Mouse (Mus musculus) megakaryocyte, embryonic 14.5 days (primary cell): ENCODE data around the gene Sufu.

Experiments used
- FLI1 ChIP-seq: IDR thresholded peaks from 2 replicates; pipeline ENCODE4 v1.6.1; 2012; ENCODE audit warnings: low read length, inconsistent platforms, mixed read lengths
- GATA1 ChIP-seq: IDR thresholded peaks from 3 replicates; pipeline ENCODE4 v1.6.1; 2012; ENCODE audit warnings: mixed read lengths, low read length, inconsistent platforms, borderline replicate concordance

GRCm38 (mm10) chr19:46347146-46347545 is 49.5 kb upstream of the Sufu start:
- no peak for TF ChIP-seq FLI1
- TF ChIP-seq GATA1, result no peak
